Mouse (Mus musculus) mouse embryonic stem cell (cell line): ENCODE results near the gene Wfdc3.

ENCODE experiments used
- in situ Hi-C, 2 experiments: fragments of 300-500 bp; cut with MboI; formaldehyde crosslinking; loops; 1 replicate in 1 of 2; 3 replicates in 1 of 2; pipeline ENCODE4 v1.14.3; 2019 to 2020; ENCODE audit warnings: low sequenced_read_pairs in 2 of 2, low pct_unique_long_range_greater_than_20kb in 1 of 2, mixed read lengths in 1 of 2; ENCODE audit not compliant: unreplicated experiment in 1 of 2

Wfdc3 gene

GRCm38 (mm10) chr2:164700959-164701358 is 44.8 kb downstream of the Wfdc3 start:
- in situ Hi-C loops = no loop called here

DNA sequence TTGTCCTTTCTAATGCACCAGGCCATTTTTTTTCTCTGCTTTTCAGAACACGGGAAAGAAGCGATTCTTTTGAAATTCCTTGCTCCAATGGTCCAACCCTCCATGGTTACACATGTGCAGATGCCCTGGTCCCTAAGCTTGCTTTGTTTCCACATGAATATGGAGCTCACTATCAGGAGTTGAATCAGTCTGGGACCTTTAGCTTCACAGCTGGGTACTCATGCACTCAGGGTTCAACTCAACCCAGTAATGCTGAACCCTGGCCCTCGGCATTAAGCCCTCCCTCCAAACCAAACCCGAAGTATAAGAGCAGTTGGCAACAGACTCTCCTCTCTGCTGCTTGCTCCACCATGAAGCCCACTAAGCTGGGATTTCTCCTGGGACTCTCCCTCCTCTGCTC is 47.5 kb downstream of the Wfdc3 start, which contains the start of gene Spint4:
Gene Spint4 (plus strand): TSS at position 301 of the 400 bp plus-strand sequence.
- in situ Hi-C loops = no loop called here

- in situ Hi-C loops = no loop called here
Measured at GRCm38 (mm10) chr2:164684807-164685206, 60.9 kb downstream of the Wfdc3 start, which contains the start of gene Wfdc13. Wfdc13 (plus strand) TSS chr2:164685107.
